20 mouse cellular contexts compared by ENCODE assay signal in genomic region chr15:36682159-36682558, GRCm38 (mm10).
"Had no signal": no experiment of that assay in that cellular context is flagged by ENCODE, and none has a peak within 500 bp of the region (broad histone marks: within the 10 kb centered on the region; RNA-seq: fewer than 3 reads in every experiment).

No protein-coding gene starts in this region.

- H3K36me3 ChIP-seq: kidney, embryonic 15.5 days; liver, embryonic 13.5 days; midbrain, embryonic 12.5 days; neural tube, embryonic 13.5 days; stomach, embryonic 15.5 days had no signal

- DNase-seq: kidney, adult 8-10 months; kidney, postnatal 10 days; kidney, postnatal 36 days; layer of hippocampus, adult 9-11 months; liver, embryonic 13.5 days; lung, adult 2 months; lung, postnatal 14 days; lung, postnatal 4 days; right cerebral cortex, adult 18-20 months; right cerebral cortex, postnatal 14 days; right cerebral cortex, postnatal 4 days; spleen, adult 18-20 months; thymus, adult 18-20 months; thymus, postnatal 36 days had no signal

- H3K4me1 ChIP-seq: kidney, embryonic 15.5 days; midbrain, embryonic 12.5 days; neural tube, embryonic 13.5 days; stomach, embryonic 15.5 days had no signal

- H3K4me3 ChIP-seq: kidney, embryonic 15.5 days; liver, embryonic 13.5 days; midbrain, embryonic 12.5 days; myocyte; neural tube, embryonic 13.5 days; stomach, embryonic 15.5 days had no signal

- H3K9ac ChIP-seq: kidney, embryonic 15.5 days; liver, embryonic 13.5 days; midbrain, embryonic 12.5 days; neural tube, embryonic 13.5 days; stomach, embryonic 15.5 days had no signal

- H3K4me2 ChIP-seq: kidney, embryonic 15.5 days; liver, embryonic 13.5 days; midbrain, embryonic 12.5 days; neural tube, embryonic 13.5 days; stomach, embryonic 15.5 days had no signal

- H3K9me3 ChIP-seq: kidney, embryonic 15.5 days; liver, embryonic 13.5 days; midbrain, embryonic 12.5 days; neural tube, embryonic 13.5 days; stomach, embryonic 15.5 days had no signal

- ATAC-seq: midbrain, embryonic 16.5 days had no signal

- H3K27me3 ChIP-seq: kidney, embryonic 15.5 days; liver, embryonic 13.5 days; midbrain, embryonic 12.5 days; neural tube, embryonic 13.5 days; stomach, embryonic 15.5 days had no signal

- H3K27ac ChIP-seq: kidney, embryonic 15.5 days; liver, embryonic 13.5 days; midbrain, embryonic 12.5 days; neural tube, embryonic 13.5 days; stomach, embryonic 15.5 days had no signal
